Mouse (Mus musculus): ENCODE results near the gene Vegfc.

Gene Vegfc

GRCm38 (mm10) chr8:54185927-54186326 is 108.5 kb downstream of the Vegfc start:
- DNase-seq (ENCODE audit: low spot score in 2 of 2) = no peak

GRCm38 (mm10) chr8:54216250-54216649 is 138.8 kb downstream of the Vegfc start:
- DNase-seq (ENCODE audit: low spot score in 2 of 2) = no peak

- DNase-seq (ENCODE audit: low spot score in 2 of 2) = no peak
Observed at GRCm38 (mm10) chr8:54228801-54229204, 151.4 kb downstream of the Vegfc start.

GRCm38 (mm10) chr8:54230638-54231037 is 153.2 kb downstream of the Vegfc start:
- DNase-seq (ENCODE audit: low spot score in 2 of 2) = no peak

GRCm38 (mm10) chr8:54233316-54233715 is 155.9 kb downstream of the Vegfc start:
- DNase-seq (ENCODE audit: low spot score in 2 of 2) = no peak

All from spleen, postnatal 36 days (tissue).